28 mouse cellular contexts compared by ENCODE assay signal in the genomic region with DNA sequence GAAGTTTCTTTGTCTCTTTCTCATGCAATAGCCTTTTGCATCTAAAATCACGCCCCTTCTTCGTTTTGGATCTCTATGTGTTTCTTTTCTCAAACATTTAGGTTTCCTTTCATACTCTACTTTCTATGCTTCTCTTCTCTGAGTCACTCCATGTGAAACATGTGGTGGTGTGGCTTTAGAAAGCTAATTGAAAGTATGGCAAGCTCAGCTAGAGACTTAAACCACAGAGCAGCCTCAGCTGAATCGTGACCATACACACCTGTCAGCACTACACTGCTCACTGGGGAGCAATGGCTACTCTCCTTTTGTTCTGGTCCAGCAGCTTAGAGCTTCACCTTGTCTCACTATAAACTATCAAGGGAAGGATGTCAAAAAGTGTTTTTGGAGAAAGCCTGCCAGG. TPM values are rescaled to one million over a fixed set of nuclear protein-coding genes. Genes with fewer than 3 reads are reported as not detected.
"Had no signal": no experiment of that assay in that cellular context is flagged by ENCODE, and none has a peak within 500 bp of the region (broad histone marks: within the 10 kb centered on the region; RNA-seq: fewer than 3 reads in every experiment).

No protein-coding gene starts in this region.

- DNase-seq: gastrocnemius, postnatal 10 days; gastrocnemius, postnatal 25 days; heart, adult 11 months; heart, adult 2 months; heart, postnatal 14 days; heart, postnatal 36 days; kidney, adult 11 months; kidney, adult 2 months; kidney, adult 9 months; kidney, postnatal 14 days; kidney, postnatal 36 days; layer of hippocampus, adult 9-11 months; layer of hippocampus, postnatal 36 days; left cerebral cortex, postnatal 4 days; lung, adult 18-20 months had no signal

- H3K4me3 ChIP-seq: heart, adult 2 months; heart, embryonic 13.5 days; heart, embryonic 15.5 days; hindbrain, embryonic 13.5 days; hindbrain, embryonic 15.5 days; kidney, embryonic 15.5 days; limb, embryonic 13.5 days; limb, embryonic 15.5 days; liver, embryonic 12.5 days had no signal

- ATAC-seq: hindbrain, postnatal 0 days; intestine, embryonic 16.5 days; liver, embryonic 12.5 days had no signal

- H3K27me3 ChIP-seq: heart, embryonic 13.5 days; heart, embryonic 15.5 days; hindbrain, embryonic 13.5 days; hindbrain, embryonic 15.5 days; kidney, embryonic 15.5 days; limb, embryonic 13.5 days; limb, embryonic 15.5 days; liver, embryonic 12.5 days had no signal

- H3K27ac ChIP-seq: heart, adult 2 months; heart, embryonic 13.5 days; heart, embryonic 15.5 days; hindbrain, embryonic 13.5 days; hindbrain, embryonic 15.5 days; hindbrain, postnatal 0 days; kidney, embryonic 15.5 days; kidney, postnatal 0 days; limb, embryonic 13.5 days; limb, embryonic 15.5 days; liver, embryonic 12.5 days; liver, embryonic 14.5 days had no signal

- H3K4me1 ChIP-seq: heart, embryonic 13.5 days; heart, embryonic 15.5 days; hindbrain, embryonic 13.5 days; hindbrain, embryonic 15.5 days; kidney, embryonic 15.5 days; limb, embryonic 15.5 days; liver, embryonic 12.5 days had no signal

RNA-seq across cellular contexts. Expression of a gene that starts 31.2 kb away (rescaled TPM):
- polyA plus RNA-seq: liver, adult 2 months had no signal
